Mouse (Mus musculus) liver, postnatal 0 days (tissue): ENCODE data around the gene Cers5. TPM values are rescaled to one million over a fixed set of nuclear protein-coding genes. Genes with fewer than 3 reads are reported as not detected.
A peak's percentile ranks its signal among the peaks of the same experiment; 100 is the strongest.

Experiments
- ATAC-seq: fragments of 200-750 bp; cut with Nextera tagmentation; 2 replicates; pipeline ENCODE4 v1.8.0; 2017; ENCODE audit warnings: mild to moderate bottlenecking, moderate library complexity
- DNase-seq: peaks from one replicate; pipeline ENCODE4 v3.0.0-alpha.2; 2016
- H3K27ac ChIP-seq: fragments of 300-500 bp; sonication (generic); 2 replicates; pipeline ENCODE4 v1.5.1; 2014; ENCODE audit warnings: antibody characterized with exemption, moderate library complexity, mild to moderate bottlenecking, low read depth
- H3K27me3 ChIP-seq: fragments of 300-500 bp; sonication (generic); 2 replicates; pipeline ENCODE4 v1.6.1; 2014; ENCODE audit warnings: low read length, control low read depth, mixed read lengths; ENCODE audit not compliant: insufficient read depth
- H3K36me3 ChIP-seq: fragments of 300-500 bp; sonication (generic); replicated peaks from 2 replicates; pipeline ENCODE4 v1.6.1; 2014; ENCODE audit warnings: mild to moderate bottlenecking, control low read depth, low read length, moderate library complexity, mixed read lengths; ENCODE audit not compliant: insufficient read depth
- H3K4me1 ChIP-seq: fragments of 300-500 bp; sonication (generic); 2 replicates; pipeline ENCODE4 v1.6.1; 2014; ENCODE audit warnings: antibody characterized with exemption, mild to moderate bottlenecking, control low read depth; ENCODE audit not compliant: insufficient read depth
- H3K4me2 ChIP-seq: fragments of 300-500 bp; sonication (generic); 2 replicates; pipeline ENCODE4 v1.6.1; 2014; ENCODE audit warnings: low read depth, mild to moderate bottlenecking, low read length, moderate library complexity, mixed read lengths
- H3K4me3 ChIP-seq: fragments of 300-500 bp; sonication (generic); 2 replicates; pipeline ENCODE4 v1.5.1; 2014; ENCODE audit warnings: low read depth, low read length
- H3K9ac ChIP-seq: fragments of 300-500 bp; sonication (generic); replicated peaks from 2 replicates; pipeline ENCODE4 v1.6.1; 2014; ENCODE audit warnings: mild to moderate bottlenecking, moderate library complexity
- H3K9me3 ChIP-seq: fragments of 300-500 bp; sonication (generic); 2 replicates; pipeline ENCODE4 v1.6.1; 2016; ENCODE audit warnings: mild to moderate bottlenecking, control low read depth, low read length, mixed read lengths
- CTCF ChIP-seq: sonication (generic); IDR thresholded peaks from 2 replicates; pipeline ENCODE4 v1.5.1; 2016; ENCODE audit warnings: antibody characterized with exemption, low read depth
- EP300 ChIP-seq: IDR thresholded peaks from 2 replicates; pipeline ENCODE4 v1.6.1; 2016; ENCODE audit warnings: antibody characterized with exemption, low read depth, mild to moderate bottlenecking
- WGBS: fragments of 180-500 bp; shearing (Covaris S2); extraction: QIAGEN DNeasy Blood & Tissue Kit; methylation state at CpG from one replicate; pipeline ENCODE4 v1.1.7; 2014; ENCODE audit not compliant: insufficient replicate concordance; 5-methylcytosine and 5-hydroxymethylcytosine counted together
- polyA plus RNA-seq: library from polyadenylated mRNA; unstranded; fragments of >200 nt; fragmentation: Nextera tagmentation; extraction: Ambion mirVana; gene quantifications from 2 replicates; pipeline ENCODE4 v1.2.1, GENCODE M21; 2015

Gene Cers5
- polyA plus RNA-seq, 1 experiment from 2014 or later, result 7.0 TPM

DNA sequence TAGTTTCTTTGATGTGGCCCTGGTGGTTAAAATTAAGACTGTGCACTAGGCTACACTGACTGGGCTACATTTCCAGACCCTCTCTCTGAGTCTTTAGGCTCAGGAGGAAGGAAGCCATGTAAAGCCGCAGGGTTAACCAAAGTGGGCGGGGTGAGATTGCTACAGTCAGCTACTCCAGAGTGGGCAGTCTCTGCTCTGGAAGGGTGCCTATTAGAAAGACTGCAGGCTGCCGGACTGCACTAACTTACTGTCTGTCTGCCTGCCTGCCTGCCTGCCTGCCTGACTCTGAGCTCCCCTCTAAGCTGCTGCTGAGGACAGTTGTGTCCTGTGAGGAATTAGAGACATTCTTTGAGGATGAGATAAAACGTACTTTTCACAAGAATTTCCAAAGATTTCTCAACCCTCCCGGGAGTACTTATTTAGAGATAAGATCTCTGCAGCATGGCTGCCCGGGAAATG is 30.5 kb upstream of the Cers5 start:
- Histone ChIP-seq H3K4me2 (no peak overlapping the region), H3K27me3 (no peaks in the 10 kb centered on the region), H3K9ac (no peak overlapping the region), H3K9me3 (no peaks in the 10 kb centered on the region), H3K4me3 (no peak overlapping the region), H3K36me3 (peaks cover 17% of the 10 kb centered on the region), H3K27ac (no peak overlapping the region), H3K4me1 (no peaks in the 10 kb centered on the region)
- ATAC-seq (peak; percentile 23; the same call in 1 of the 2 replicates), DNase-seq (peak; percentile 57)
- WGBS, result 13% methylated on average over 6 of the region's 6 CpGs
- TF ChIP-seq CTCF (no peak), EP300 (no peak)

DNA sequence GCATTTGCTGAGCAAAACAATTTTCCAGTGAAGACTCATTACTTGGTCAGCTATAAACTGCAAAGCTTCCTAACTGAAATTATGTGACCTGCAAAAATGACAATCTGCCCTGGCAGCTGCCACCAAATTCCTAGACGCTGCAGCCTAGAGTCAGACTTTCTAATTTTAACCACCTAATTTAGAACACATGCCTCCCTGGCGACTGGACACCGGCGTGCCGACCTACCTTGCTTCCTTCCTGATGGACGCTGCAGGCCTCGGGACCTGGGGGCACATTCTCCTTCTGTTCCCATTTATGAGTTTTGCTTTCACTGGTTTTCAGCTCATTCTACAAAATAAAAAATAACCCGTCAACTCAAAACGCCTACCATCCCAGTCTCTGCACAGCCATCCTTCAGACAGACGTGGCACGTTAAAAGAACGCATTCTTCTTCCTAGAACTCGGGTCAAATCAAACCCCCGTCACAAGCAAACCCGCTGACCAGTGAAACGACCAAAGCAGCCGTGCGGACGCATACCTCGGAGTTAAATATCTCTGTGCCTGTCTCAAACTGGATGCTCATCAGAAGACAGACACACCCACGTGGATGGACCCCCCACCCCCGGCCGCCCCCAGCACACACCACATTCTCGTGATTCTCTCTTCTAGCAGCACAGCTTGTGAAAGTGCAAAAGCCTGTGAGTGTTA is 29.3 kb upstream of the Cers5 start:
- ATAC-seq (no peak), DNase-seq (no peak)
- no peak overlapping the region for H3K4me3 ChIP-seq
- H3K36me3 ChIP-seq, result peaks cover 17% of the 10 kb centered on the region
- H3K27me3 ChIP-seq, result no peaks in the 10 kb centered on the region
- no peaks in the 10 kb centered on the region for H3K4me1 ChIP-seq
- no peak overlapping the region for H3K9ac ChIP-seq
- no peak overlapping the region for H3K27ac ChIP-seq
- 70% methylated on average over 24 of the region's 24 CpGs for WGBS
- H3K4me2 ChIP-seq, result no peak overlapping the region
- TF ChIP-seq EP300 (no peak), CTCF (no peak)
- H3K9me3 ChIP-seq, result no peaks in the 10 kb centered on the region

DNA sequence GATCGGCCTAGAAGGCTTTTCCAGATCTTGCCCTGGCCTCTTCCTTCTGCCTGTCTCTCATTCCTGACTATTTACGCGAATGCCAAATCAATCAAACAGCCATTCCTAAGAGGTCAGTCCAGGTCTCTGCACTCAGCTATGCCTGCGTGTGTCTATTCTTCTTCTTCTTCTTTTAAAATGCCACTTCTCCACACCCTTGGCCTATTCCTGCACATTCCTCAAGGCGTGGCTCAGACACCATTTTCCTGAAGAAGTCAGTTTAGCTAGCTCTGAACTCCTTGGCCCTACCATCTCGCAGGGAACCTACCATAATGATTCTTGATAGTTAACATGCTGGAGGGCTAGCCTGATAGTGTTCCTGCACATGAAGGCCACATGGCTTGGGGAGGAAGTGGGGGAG is 27.0 kb upstream of the Cers5 start:
- H3K4me3 ChIP-seq, result no peak overlapping the region
- H3K9me3 ChIP-seq, result no peaks in the 10 kb centered on the region
- DNase-seq, result no peak
- peaks cover 20% of the 10 kb centered on the region; the same call in 1 of the 2 replicates for H3K36me3 ChIP-seq
- no peaks in the 10 kb centered on the region for H3K4me1 ChIP-seq
- H3K27ac ChIP-seq, result no peak overlapping the region
- WGBS, result 59% methylated on average over 6 of the region's 6 CpGs
- no peak overlapping the region for H3K4me2 ChIP-seq
- H3K9ac ChIP-seq, result no peak overlapping the region
- H3K27me3 ChIP-seq, result no peaks in the 10 kb centered on the region
- ATAC-seq, result no peak
- no peak for TF ChIP-seq EP300
- TF ChIP-seq CTCF, result no peak

DNA sequence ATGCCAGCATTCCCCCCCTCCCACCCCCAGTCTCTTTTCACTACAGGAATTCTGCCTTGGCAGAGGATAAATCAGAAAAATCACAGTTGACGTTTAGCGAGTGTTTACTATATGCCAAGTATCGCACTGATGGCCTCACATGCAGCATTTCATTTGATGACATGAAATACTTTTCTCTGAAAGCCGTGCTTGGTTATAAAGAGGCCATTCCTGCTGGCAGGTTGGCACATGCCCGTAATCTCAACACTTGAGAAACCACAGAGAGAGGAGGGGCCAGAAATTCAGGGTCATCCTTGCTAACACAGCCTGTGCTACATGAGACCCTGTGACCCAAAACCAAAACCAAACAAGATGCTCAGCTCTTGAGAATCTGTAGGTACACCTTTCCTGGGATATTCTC is 25.2 kb upstream of the Cers5 start:
- Histone ChIP-seq H3K9ac (no peak overlapping the region), H3K27me3 (no peaks in the 10 kb centered on the region), H3K9me3 (no peaks in the 10 kb centered on the region), H3K4me2 (no peak overlapping the region), H3K4me1 (no peaks in the 10 kb centered on the region), H3K4me3 (no peak overlapping the region), H3K36me3 (peaks cover 19% of the 10 kb centered on the region; the same call in 1 of the 2 replicates), H3K27ac (no peak overlapping the region)
- TF ChIP-seq CTCF, result no peak
- TF ChIP-seq EP300, result no peak
- no peak for ATAC-seq
- WGBS, result 74% methylated on average over 5 of the region's 5 CpGs
- no peak for DNase-seq

DNA sequence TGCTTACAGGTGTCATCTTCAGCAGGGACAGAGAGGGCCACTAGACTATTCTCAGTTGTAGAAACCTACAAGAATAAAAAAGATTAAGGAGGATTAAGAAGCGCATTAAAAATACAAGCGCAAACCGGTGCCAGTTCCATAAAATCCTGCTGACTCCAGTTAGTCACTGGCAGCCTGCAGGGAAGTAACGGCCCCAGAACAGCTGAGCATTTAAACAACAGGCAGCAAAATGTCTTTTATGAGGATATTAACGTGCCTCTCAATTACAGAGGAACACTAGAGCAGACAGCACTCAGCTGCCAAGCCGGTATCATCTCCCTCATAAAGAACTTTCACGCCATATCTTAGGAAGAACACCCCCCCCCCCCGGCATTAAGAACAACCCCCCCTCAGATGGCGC is 24.1 kb upstream of the Cers5 start:
- Histone ChIP-seq H3K4me1 (no peaks in the 10 kb centered on the region), H3K9ac (no peak overlapping the region), H3K9me3 (no peaks in the 10 kb centered on the region), H3K4me3 (no peak overlapping the region), H3K27ac (no peak overlapping the region), H3K27me3 (no peaks in the 10 kb centered on the region), H3K4me2 (no peak overlapping the region), H3K36me3 (peaks cover 22% of the 10 kb centered on the region; the same call in 1 of the 2 replicates)
- ATAC-seq (no peak), DNase-seq (no peak)
- WGBS, result 88% methylated on average over 9 of the region's 9 CpGs
- TF ChIP-seq CTCF, result no peak
- TF ChIP-seq EP300, result no peak

DNA sequence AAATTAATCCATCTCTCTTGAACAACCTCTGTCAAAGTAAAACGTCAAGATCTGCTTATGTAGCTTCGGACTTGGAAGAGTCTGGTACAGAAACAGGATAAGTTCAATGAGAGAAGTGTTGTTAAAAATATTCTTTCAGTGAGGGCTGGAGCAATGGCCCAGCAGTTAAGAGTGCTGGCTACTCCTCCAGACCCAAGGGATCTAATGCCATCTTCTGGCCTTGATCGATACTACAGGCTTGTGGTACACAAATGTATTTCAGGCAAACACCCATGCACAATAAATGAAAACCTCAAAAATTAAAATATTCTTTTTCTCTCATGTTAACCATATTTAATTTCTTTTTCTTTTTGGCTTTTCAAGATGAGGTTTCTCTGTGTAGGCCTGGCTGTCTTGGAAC is 23.4 kb upstream of the Cers5 start:
- Histone ChIP-seq H3K4me3 (no peak overlapping the region), H3K4me2 (no peak overlapping the region), H3K9ac (no peak overlapping the region), H3K27ac (no peak overlapping the region), H3K27me3 (no peaks in the 10 kb centered on the region), H3K9me3 (no peaks in the 10 kb centered on the region), H3K36me3 (peaks cover 22% of the 10 kb centered on the region; the same call in 1 of the 2 replicates), H3K4me1 (no peaks in the 10 kb centered on the region)
- TF ChIP-seq EP300 (no peak), CTCF (peak; percentile 52)
- no peak for ATAC-seq
- DNase-seq, result no peak
- 78% methylated on average over 3 of the region's 3 CpGs for WGBS
